Mouse (Mus musculus): Measurements from ENCODE around the gene Kif19a. TPM values are rescaled to one million over a fixed set of nuclear protein-coding genes. Genes with fewer than 3 reads are reported as not detected.
A peak's percentile ranks its signal among the peaks of the same experiment; 100 is the strongest.

Gene Kif19a
- polyA plus RNA-seq, 1 experiment from 2014 or later: 1.4 TPM

DNA sequence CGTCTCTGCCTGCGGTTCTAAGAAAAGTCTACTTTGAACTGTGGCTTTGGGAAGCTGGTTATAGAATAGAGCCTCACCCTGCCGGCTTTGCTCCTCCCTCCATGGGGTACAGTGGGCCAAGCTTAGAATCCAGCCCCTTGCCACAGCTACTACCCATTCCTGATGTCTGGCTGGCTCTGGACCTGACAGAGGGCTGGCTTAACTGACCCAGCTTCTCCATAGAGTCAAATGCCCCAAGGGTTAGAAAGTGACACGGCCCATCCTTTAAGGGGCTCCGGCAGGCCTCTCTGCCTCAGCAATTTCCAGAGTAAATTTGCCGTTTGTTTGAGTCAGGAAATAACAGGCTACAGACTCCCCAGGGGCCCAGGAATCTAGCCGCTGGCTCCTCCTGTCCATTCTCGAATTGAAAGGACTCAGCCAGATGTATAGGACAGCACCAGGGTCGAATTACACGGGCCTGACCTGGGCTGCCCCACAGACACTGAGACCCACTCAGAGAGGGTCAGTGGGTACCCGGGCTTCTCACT, 58.1 kb downstream of the Kif19a start:
- no peak; the same call in 1 of the 2 replicates for ATAC-seq (ENCODE audit: low FRiP score)
- no peaks in the 10 kb centered on the region for H3K27me3 ChIP-seq (ENCODE audit: control insufficient read depth, insufficient read depth, low read length)
- H3K9me3 ChIP-seq (ENCODE audit: control insufficient read depth, low read length): no peaks in the 10 kb centered on the region
- no peak overlapping the region for H3K4me3 ChIP-seq (replicated peaks; ENCODE audit: low read length)
- no peak overlapping the region for H3K4me2 ChIP-seq (replicated peaks)
- no peaks in the 10 kb centered on the region for H3K36me3 ChIP-seq (replicated peaks; ENCODE audit: control insufficient read depth, insufficient read depth)
- H3K27ac ChIP-seq: peak overlapping the region; percentile 40; the same call in 1 of the 2 replicates
- peaks cover 14% of the 10 kb centered on the region for H3K4me1 ChIP-seq (replicated peaks; ENCODE audit: control insufficient read depth, insufficient read depth, low read length)
- no peak for DNase-seq (ENCODE audit: low spot score)
- no peak overlapping the region for H3K9ac ChIP-seq
- 7% methylated on average over 11 of the region's 11 CpGs for WGBS

GRCm38 (mm10) chr11:114826686-114827085, 61.5 kb downstream of the Kif19a start:
- Histone ChIP-seq H3K4me1 (replicated peaks; ENCODE audit: control insufficient read depth, insufficient read depth, low read length) (peaks cover 25% of the 10 kb centered on the region), H3K27me3 (ENCODE audit: control insufficient read depth, insufficient read depth, low read length) (no peaks in the 10 kb centered on the region), H3K4me3 (replicated peaks; ENCODE audit: low read length) (no peak overlapping the region), H3K36me3 (replicated peaks; ENCODE audit: control insufficient read depth, insufficient read depth) (no peaks in the 10 kb centered on the region), H3K27ac (no peak overlapping the region), H3K9me3 (ENCODE audit: control insufficient read depth, low read length) (no peaks in the 10 kb centered on the region), H3K9ac (no peak overlapping the region), H3K4me2 (replicated peaks) (no peak overlapping the region)
- 62% methylated on average over 5 of the region's 5 CpGs for WGBS
- DNase-seq (ENCODE audit: low spot score): no peak
- no peak for ATAC-seq (ENCODE audit: low FRiP score)

- H3K9me3 ChIP-seq (ENCODE audit: control insufficient read depth, low read length): no peaks in the 10 kb centered on the region
- peak overlapping the region; percentile 45 for H3K4me2 ChIP-seq (replicated peaks)
- H3K9ac ChIP-seq: peak overlapping the region; percentile 43
- WGBS: 6% methylated on average over 24 of the region's 24 CpGs
- no peak for DNase-seq (ENCODE audit: low spot score)
- H3K4me1 ChIP-seq (replicated peaks; ENCODE audit: control insufficient read depth, insufficient read depth, low read length): peaks cover 11% of the 10 kb centered on the region
- no peak for ATAC-seq (ENCODE audit: low FRiP score)
- no peaks in the 10 kb centered on the region for H3K36me3 ChIP-seq (replicated peaks; ENCODE audit: control insufficient read depth, insufficient read depth)
- peak overlapping the region; percentile 6; the same call in 1 of the 2 replicates for H3K4me3 ChIP-seq (replicated peaks; ENCODE audit: low read length)
- no peaks in the 10 kb centered on the region for H3K27me3 ChIP-seq (ENCODE audit: control insufficient read depth, insufficient read depth, low read length)
- H3K27ac ChIP-seq: no peak overlapping the region
Measured at GRCm38 (mm10) chr11:114829499-114830432, 64.6 kb downstream of the Kif19a start.

GRCm38 (mm10) chr11:114830433-114830773, 65.2 kb downstream of the Kif19a start:
- no peak for DNase-seq (ENCODE audit: low spot score)
- Histone ChIP-seq H3K9me3 (ENCODE audit: control insufficient read depth, low read length) (no peaks in the 10 kb centered on the region), H3K4me2 (replicated peaks) (peak overlapping the region; percentile 45), H3K9ac (no peak overlapping the region), H3K27ac (no peak overlapping the region), H3K4me3 (replicated peaks; ENCODE audit: low read length) (no peak overlapping the region), H3K4me1 (replicated peaks; ENCODE audit: control insufficient read depth, insufficient read depth, low read length) (peaks cover 11% of the 10 kb centered on the region), H3K27me3 (ENCODE audit: control insufficient read depth, insufficient read depth, low read length) (no peaks in the 10 kb centered on the region), H3K36me3 (replicated peaks; ENCODE audit: control insufficient read depth, insufficient read depth) (no peaks in the 10 kb centered on the region)
- 20% methylated on average over 8 of the region's 8 CpGs for WGBS
- ATAC-seq (ENCODE audit: low FRiP score): no peak

DNA sequence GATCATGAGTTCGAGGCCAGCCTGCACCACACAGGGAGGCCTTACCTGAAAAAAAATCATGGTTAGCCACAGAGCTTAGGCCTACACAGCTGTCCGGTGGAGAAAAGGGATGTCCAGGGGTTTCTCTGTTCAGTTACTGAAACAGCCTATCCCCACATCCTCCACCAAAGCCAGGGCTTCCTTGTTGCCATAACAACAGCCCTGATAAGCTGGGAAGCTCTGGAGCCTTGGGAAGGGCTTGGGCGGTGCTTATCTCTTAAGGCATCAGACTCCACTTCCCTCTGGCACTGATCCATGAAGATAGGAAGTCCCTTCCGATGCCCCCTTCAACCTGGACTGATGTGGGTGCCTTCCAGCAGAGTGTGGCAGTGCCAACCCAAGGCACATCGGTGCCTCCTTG, 68.0 kb downstream of the Kif19a start:
- Histone ChIP-seq H3K9ac (no peak overlapping the region), H3K4me2 (replicated peaks) (no peak overlapping the region), H3K27ac (no peak overlapping the region), H3K27me3 (ENCODE audit: control insufficient read depth, insufficient read depth, low read length) (no peaks in the 10 kb centered on the region), H3K9me3 (ENCODE audit: control insufficient read depth, low read length) (no peaks in the 10 kb centered on the region), H3K36me3 (replicated peaks; ENCODE audit: control insufficient read depth, insufficient read depth) (no peaks in the 10 kb centered on the region), H3K4me3 (replicated peaks; ENCODE audit: low read length) (no peak overlapping the region), H3K4me1 (replicated peaks; ENCODE audit: control insufficient read depth, insufficient read depth, low read length) (peaks cover 11% of the 10 kb centered on the region)
- ATAC-seq (ENCODE audit: low FRiP score) (no peak), DNase-seq (ENCODE audit: low spot score) (no peak)
- 61% methylated on average over 5 of the region's 5 CpGs for WGBS

Other genes with a start within 250 kb of the Kif19a start
- gene Rpl38, start 96.9 kb upstream of the Kif19a start, polyA plus RNA-seq (2014; fragmentation: Nextera tagmentation; extraction: Ambion mirVana): 694 and 869 TPM in 2 replicates
- 32.0 and 35.1 TPM in 2 replicates for gene Ttyh2, start 90.0 kb upstream of the Kif19a start, polyA plus RNA-seq (2014; fragmentation: Nextera tagmentation; extraction: Ambion mirVana)
- gene Dnaic2, start 38.0 kb upstream of the Kif19a start, polyA plus RNA-seq (2014; fragmentation: Nextera tagmentation; extraction: Ambion mirVana): 1.9 and 2.5 TPM in 2 replicates
- 20.0 and 22.1 TPM in 2 replicates for gene Btbd17, start 30.6 kb downstream of the Kif19a start, polyA plus RNA-seq (2014; fragmentation: Nextera tagmentation; extraction: Ambion mirVana)
- gene Gpr142, start 33.5 kb downstream of the Kif19a start, polyA plus RNA-seq (2014; fragmentation: Nextera tagmentation; extraction: Ambion mirVana): not detected in 2 replicates
- gene Gprc5c, start 85.8 kb downstream of the Kif19a start, polyA plus RNA-seq (2014; fragmentation: Nextera tagmentation; extraction: Ambion mirVana): 8.5 and 9.9 TPM in 2 replicates
- gene Cd300a, start 124.7 kb downstream of the Kif19a start, polyA plus RNA-seq (2014; fragmentation: Nextera tagmentation; extraction: Ambion mirVana): 0.81 and 1.9 TPM in 2 replicates
- 0.10 and 0.29 TPM in 2 replicates for gene Cd300lb, start 169.0 kb downstream of the Kif19a start, polyA plus RNA-seq (2014; fragmentation: Nextera tagmentation; extraction: Ambion mirVana)
- gene Cd300c, start 203.8 kb downstream of the Kif19a start, polyA plus RNA-seq (2014; fragmentation: Nextera tagmentation; extraction: Ambion mirVana): not detected in 2 replicates
- gene Cd300ld, start 224.5 kb downstream of the Kif19a start, polyA plus RNA-seq (2014; fragmentation: Nextera tagmentation; extraction: Ambion mirVana): 0.08 and 0.11 TPM in 2 replicates
- 1.0 and 1.7 TPM in 2 replicates for gene Cd300c2, start 236.5 kb downstream of the Kif19a start, polyA plus RNA-seq (2014; fragmentation: Nextera tagmentation; extraction: Ambion mirVana)

All from hindbrain, embryonic 14.5 days (tissue).